In the genomic region with DNA sequence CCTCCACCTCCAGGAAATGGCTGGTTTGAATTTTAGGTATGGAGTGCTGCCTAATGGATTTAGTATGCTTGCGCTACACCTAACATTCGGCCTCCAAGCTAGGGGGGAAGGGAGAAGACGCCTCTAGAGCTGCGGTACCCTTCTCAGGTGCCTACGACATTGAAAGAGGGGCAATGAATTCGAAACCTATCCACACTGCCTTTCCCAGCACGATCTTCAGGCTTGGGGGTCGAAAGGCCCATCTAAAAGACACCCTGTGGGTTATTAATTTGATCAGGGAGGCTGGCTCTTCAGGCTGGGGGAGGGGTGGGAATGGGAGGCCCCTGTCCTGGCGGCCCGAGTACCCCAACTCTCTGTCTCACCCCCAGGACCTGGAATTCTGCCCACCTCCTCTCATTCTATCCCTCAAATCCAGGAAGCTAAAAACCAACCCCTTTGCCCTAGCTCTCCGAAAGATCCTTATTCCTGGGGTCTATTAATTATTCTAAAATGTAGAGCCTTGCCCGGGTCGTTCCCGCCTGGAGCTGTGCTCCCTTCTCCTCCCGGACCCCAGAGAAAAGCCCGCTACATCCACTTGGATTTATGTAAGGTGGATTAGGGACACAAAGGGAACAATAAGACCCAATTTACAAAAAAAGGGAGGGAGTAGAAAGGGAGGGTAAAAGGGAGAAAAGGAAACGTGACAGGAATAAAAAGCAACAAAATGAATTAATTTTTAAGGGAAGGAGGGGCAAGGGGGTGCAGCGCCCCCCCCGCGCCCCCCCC, we compare ENCODE assay signal across 9 mouse cellular contexts. TPM values are rescaled to one million over a fixed set of nuclear protein-coding genes. Genes with fewer than 3 reads are reported as not detected.
DNase-seq lines count a peak whose midpoint lies in the region; ATAC-seq and TF ChIP-seq lines count a peak whose summit lies in the region.
"Had no signal": no experiment of that assay in that cellular context is flagged by ENCODE, and none has a peak within 500 bp of the region (broad histone marks: within the 10 kb centered on the region; RNA-seq: fewer than 3 reads in every experiment).

No protein-coding gene starts in this region.

- peak overlapping the region; percentile 94 for H3K4me2 ChIP-seq in lung, embryonic 14.5 days
- peak overlapping the region; percentile 85 for H3K4me2 ChIP-seq in limb, embryonic 11.5 days (ENCODE audit: low read depth, severe bottlenecking)
- H3K4me2 ChIP-seq in neural tube, embryonic 15.5 days: peak overlapping the region; percentile 91

- H3K36me3 ChIP-seq in lung, embryonic 14.5 days (ENCODE audit: insufficient read depth): peaks cover 5% of the 10 kb centered on the region; the same call in 1 of the 2 replicates
- no peaks in the 10 kb centered on the region; the same call in 1 of the 2 replicates for H3K36me3 ChIP-seq in limb, embryonic 11.5 days (ENCODE audit: control insufficient read depth, insufficient read depth, low read length)
- H3K36me3 ChIP-seq in neural tube, embryonic 15.5 days: 0 out of 2 replicates have a peak, but pooled peaks cover 2% of the 10 kb centered on the region

- WGBS in lung, embryonic 14.5 days: 4% methylated on average over 20 of the region's 20 CpGs
- WGBS in limb, embryonic 11.5 days: under 1% methylated on average over 20 of the region's 20 CpGs
- WGBS in neural tube, embryonic 15.5 days: 2% methylated on average over 20 of the region's 20 CpGs

- no peak for DNase-seq in lung, embryonic 14.5 days
- DNase-seq in lung, adult 18-20 months: no peak
- no peak for DNase-seq in limb, embryonic 11.5 days (ENCODE audit: low spot score)
- no peak for DNase-seq in left cerebral cortex, adult 11 months (ENCODE audit: low spot score)
- DNase-seq in natural killer cell, adult 2 months (ENCODE audit: low spot score in 2 of 2): no peak
- DNase-seq in ovary, postnatal 10 days (ENCODE audit: low spot score): no peak
- DNase-seq: gastrocnemius, postnatal 25 days had no signal

- no peaks in the 10 kb centered on the region for H3K9me3 ChIP-seq in lung, embryonic 14.5 days (ENCODE audit: low read depth, low read length)
- H3K9me3 ChIP-seq in limb, embryonic 11.5 days (ENCODE audit: control insufficient read depth, low read length): no peaks in the 10 kb centered on the region
- H3K9me3 ChIP-seq in neural tube, embryonic 15.5 days (replicated peaks): no peaks in the 10 kb centered on the region

- H3K4me1 ChIP-seq in lung, embryonic 14.5 days (ENCODE audit: insufficient read depth): no peaks in the 10 kb centered on the region
- 0 out of 2 replicates have a peak, but pooled peaks cover 6% of the 10 kb centered on the region for H3K4me1 ChIP-seq in embryonic fibroblast, embryonic 13.5 days (ENCODE audit: control insufficient read depth, insufficient read depth, low read length)
- peaks cover 18% of the 10 kb centered on the region for H3K4me1 ChIP-seq in limb, embryonic 11.5 days (ENCODE audit: control insufficient read depth, insufficient read depth, low read length)
- H3K4me1 ChIP-seq in neural tube, embryonic 15.5 days: peaks cover 58% of the 10 kb centered on the region

- ATAC-seq in lung, embryonic 14.5 days (ENCODE audit: insufficient read depth): no peak
- ATAC-seq in limb, embryonic 11.5 days (ENCODE audit: insufficient number of reproducible peaks, low FRiP score, low TSS enrichment, low read depth): no peak
- ATAC-seq in neural tube, embryonic 15.5 days (ENCODE audit: low FRiP score): no peak

- peak overlapping the region; percentile 55 for H3K4me3 ChIP-seq in lung, embryonic 14.5 days (ENCODE audit: low read depth, low read length)
- H3K4me3 ChIP-seq in embryonic fibroblast, embryonic 13.5 days (ENCODE audit: insufficient read depth, low read length): peak overlapping the region; percentile 63
- peak overlapping the region; percentile 78 for H3K4me3 ChIP-seq in limb, embryonic 11.5 days (ENCODE audit: low read depth, low read length)
- H3K4me3 ChIP-seq in neural tube, embryonic 15.5 days (replicated peaks): peak overlapping the region; percentile 63

- H3K27me3 ChIP-seq in lung, embryonic 14.5 days (ENCODE audit: insufficient read depth, low read length): 0 out of 2 replicates have a peak, but pooled peaks cover 1% of the 10 kb centered on the region
- H3K27me3 ChIP-seq in limb, embryonic 11.5 days (ENCODE audit: control insufficient read depth, insufficient read depth, low read length): no peaks in the 10 kb centered on the region
- no peaks in the 10 kb centered on the region for H3K27me3 ChIP-seq in neural tube, embryonic 15.5 days (replicated peaks)

- peak overlapping the region; percentile 48 for H3K9ac ChIP-seq in lung, embryonic 14.5 days
- H3K9ac ChIP-seq in limb, embryonic 11.5 days (ENCODE audit: low read length): peak overlapping the region; percentile 92
- H3K9ac ChIP-seq in neural tube, embryonic 15.5 days (replicated peaks): peak overlapping the region; percentile 69

- TF ChIP-seq POLR2A in embryonic fibroblast, embryonic 13.5 days (IDR thresholded peaks at IDR 0.05; ENCODE audit: low read depth, low read length): no peak

- TF ChIP-seq CTCF in lung, embryonic 14.5 days (IDR thresholded peaks at IDR 0.05; ENCODE audit: low read depth): no peak
- TF ChIP-seq CTCF in embryonic fibroblast, embryonic 13.5 days (IDR thresholded peaks at IDR 0.05; ENCODE audit: borderline replicate concordance, insufficient read depth, low read length): no peak

- H3K27ac ChIP-seq in lung, embryonic 14.5 days (ENCODE audit: low read depth): no peak overlapping the region
- H3K27ac ChIP-seq in embryonic fibroblast, embryonic 13.5 days (ENCODE audit: insufficient read depth, low read length): no peak overlapping the region
- H3K27ac ChIP-seq in limb, embryonic 11.5 days (replicated peaks; ENCODE audit: low read depth, low read length): no peak overlapping the region
- H3K27ac ChIP-seq in neural tube, embryonic 15.5 days (replicated peaks): peak overlapping the region; percentile 87

RNA-seq across cellular contexts. Expression of gene Epha4, which starts 2.3 kb away (rescaled TPM):
- polyA plus RNA-seq in lung, embryonic 14.5 days (2014; fragmentation: Nextera tagmentation; extraction: Ambion mirVana): 18.0 and 21.9 TPM in 2 replicates
- polyA plus RNA-seq in embryonic fibroblast, embryonic 13.5 days (2011; ENCODE audit: insufficient read length, low read depth, missing spikeins): 20.9 and 26.4 TPM in 2 replicates
- polyA plus RNA-seq in limb, embryonic 11.5 days (2014; fragmentation: Nextera tagmentation; extraction: Ambion mirVana): 41.9 and 52.3 TPM in 2 replicates
- 27.9 and 36.8 TPM in 2 replicates for polyA plus RNA-seq in neural tube, embryonic 15.5 days (2015; fragmentation: Nextera tagmentation; extraction: Ambion mirVana)
